ENCODE assay signal across 7 mouse cellular contexts in genomic region chr16:91597672-91598010, GRCm38 (mm10). TPM values are rescaled to one million over a fixed set of nuclear protein-coding genes. Genes with fewer than 3 reads are reported as not detected.
DNase-seq lines count a peak whose midpoint lies in the region; ATAC-seq and TF ChIP-seq lines count a peak whose summit lies in the region.

Tmem50b (minus strand) TSS chr16:91597800.

- no peak for TF ChIP-seq CTCF in intestine, postnatal 0 days (IDR thresholded peaks at IDR 0.05; ENCODE audit: low read depth)
- no peak for TF ChIP-seq CTCF in small intestine, adult 2 months (IDR thresholded peaks at IDR 0.05; ENCODE audit: extremely low read depth, insufficient read length, insufficient replicate concordance, low read depth, low read length)

- peak; percentile 98 for ATAC-seq in intestine, postnatal 0 days
- ATAC-seq in midbrain, embryonic 12.5 days (ENCODE audit: low FRiP score, low read depth): peak; percentile 99

- peak; percentile 100 for DNase-seq in adrenal gland, postnatal 10 days
- peak; percentile 99 for DNase-seq in embryonic facial prominence, embryonic 10.5 days (ENCODE audit: low spot score)
- DNase-seq in gonadal fat pad, adult 2 months (ENCODE audit: low read depth): no peak
- peak; percentile 99 for DNase-seq in left cerebral cortex, postnatal 4 days

- H3K36me3 ChIP-seq in embryonic facial prominence, embryonic 10.5 days (replicated peaks): peaks cover 3% of the 10 kb centered on the region; the same call in 1 of the 2 replicates
- H3K36me3 ChIP-seq in intestine, postnatal 0 days (ENCODE audit: control insufficient read depth, insufficient read depth): no peaks in the 10 kb centered on the region; the same call in 1 of the 2 replicates
- H3K36me3 ChIP-seq in midbrain, embryonic 12.5 days: no peaks in the 10 kb centered on the region
- 0 out of 2 replicates have a peak, but pooled peaks cover 3% of the 10 kb centered on the region for H3K36me3 ChIP-seq in small intestine, adult 2 months (ENCODE audit: control insufficient read depth, insufficient read depth, low read length)

- intact Hi-C loops in left cerebral cortex, postnatal 4 days (cut with DNase I): no loop called here

- peak within 1 kb of the TSS; percentile 88 for H3K4me3 ChIP-seq in embryonic facial prominence, embryonic 10.5 days
- peak within 1 kb of the TSS; percentile 68 for H3K4me3 ChIP-seq in intestine, postnatal 0 days (ENCODE audit: low read depth, low read length)
- H3K4me3 ChIP-seq in midbrain, embryonic 12.5 days: peak within 1 kb of the TSS; percentile 84
- peak within 1 kb of the TSS; percentile 75 for H3K4me3 ChIP-seq in small intestine, adult 2 months (ENCODE audit: low read depth, low read length)

- H3K4me2 ChIP-seq in intestine, postnatal 0 days (replicated peaks; ENCODE audit: low read depth): peak within 1 kb of the TSS; percentile 89
- peak within 1 kb of the TSS; percentile 87 for H3K4me2 ChIP-seq in midbrain, embryonic 12.5 days (replicated peaks)

- H3K27ac ChIP-seq in embryonic facial prominence, embryonic 10.5 days (replicated peaks): peak within 1 kb of the TSS; percentile 81
- H3K27ac ChIP-seq in intestine, postnatal 0 days (ENCODE audit: low read depth, low read length): 0 out of 2 replicates have a peak within 1 kb of the TSS, but pooled peaks have one; percentile 24
- H3K27ac ChIP-seq in midbrain, embryonic 12.5 days (replicated peaks): peak within 1 kb of the TSS; percentile 58
- peak within 1 kb of the TSS; percentile 47 for H3K27ac ChIP-seq in small intestine, adult 2 months (ENCODE audit: insufficient read depth, low read depth, low read length)

- H3K9me3 ChIP-seq in embryonic facial prominence, embryonic 10.5 days: no peaks in the 10 kb centered on the region
- H3K9me3 ChIP-seq in intestine, postnatal 0 days (ENCODE audit: control insufficient read depth): no peaks in the 10 kb centered on the region
- H3K9me3 ChIP-seq in midbrain, embryonic 12.5 days: no peaks in the 10 kb centered on the region

- H3K9ac ChIP-seq in intestine, postnatal 0 days (ENCODE audit: low read depth, low read length): peak within 1 kb of the TSS; percentile 62
- H3K9ac ChIP-seq in midbrain, embryonic 12.5 days (replicated peaks): peak within 1 kb of the TSS; percentile 82

- H3K4me1 ChIP-seq in embryonic facial prominence, embryonic 10.5 days: peaks cover 14% of the 10 kb centered on the region
- H3K4me1 ChIP-seq in intestine, postnatal 0 days (replicated peaks; ENCODE audit: control insufficient read depth, insufficient read depth, low read length): peaks cover 5% of the 10 kb centered on the region
- peaks cover 13% of the 10 kb centered on the region for H3K4me1 ChIP-seq in midbrain, embryonic 12.5 days
- H3K4me1 ChIP-seq in small intestine, adult 2 months (ENCODE audit: control insufficient read depth, insufficient read depth, insufficient read length, low read length): peaks cover 9% of the 10 kb centered on the region

- peaks cover 41% of the 10 kb centered on the region for H3K27me3 ChIP-seq in embryonic facial prominence, embryonic 10.5 days (replicated peaks; ENCODE audit: low read depth, poor library complexity, severe bottlenecking)
- H3K27me3 ChIP-seq in intestine, postnatal 0 days (replicated peaks; ENCODE audit: control insufficient read depth, insufficient read depth, low read length): no peaks in the 10 kb centered on the region
- peaks cover 12% of the 10 kb centered on the region for H3K27me3 ChIP-seq in midbrain, embryonic 12.5 days
- H3K27me3 ChIP-seq in small intestine, adult 2 months (ENCODE audit: control insufficient read depth, insufficient read depth, low read length): no peaks in the 10 kb centered on the region

- TF ChIP-seq POLR2A in small intestine, adult 2 months (IDR thresholded peaks at IDR 0.05; ENCODE audit: low read depth, low read length): peak; percentile 80; the same call in 1 of the 2 replicates

- under 1% methylated on average over 34 of the region's 34 CpGs for WGBS in embryonic facial prominence, embryonic 10.5 days
- 0% methylated on average over 30 of the region's 34 CpGs for WGBS in intestine, postnatal 0 days
- under 1% methylated on average over 29 of the region's 34 CpGs for WGBS in midbrain, embryonic 12.5 days
- under 1% methylated on average over 34 of the region's 34 CpGs for WGBS in small intestine, adult 2 months

RNA-seq across cellular contexts. Expression of gene Tmem50b, which starts in this region (rescaled TPM):
- total RNA-seq in adrenal gland, postnatal 10 days (2021): 10 to 100 TPM; 33.8 to 38.3 TPM
- polyA plus RNA-seq in embryonic facial prominence, embryonic 10.5 days (2016; fragmentation: Nextera tagmentation; extraction: Ambion mirVana): 25.6 and 28.5 TPM in 2 replicates
- 81.1 and 81.7 TPM in 2 replicates for polyA plus RNA-seq in gonadal fat pad, adult 2 months (2012; rRNA removed)
- 24.9 and 28.0 TPM in 2 replicates for polyA plus RNA-seq in intestine, postnatal 0 days (2015; fragmentation: Nextera tagmentation; extraction: Ambion mirVana)
- 10 to 100 TPM; 76.3 to 77.4 TPM for total RNA-seq in left cerebral cortex, postnatal 4 days (2021)
- 42.6 and 43.6 TPM in 2 replicates for polyA plus RNA-seq in midbrain, embryonic 12.5 days (2016; fragmentation: Nextera tagmentation; extraction: Ambion mirVana)
- 18.4 and 20.0 TPM in 2 replicates for polyA plus RNA-seq in small intestine, adult 2 months (2012; rRNA removed)

Comparison
In these comparisons a context has a peak if more than half of its experiments do, and no peak if none do; other contexts are left out.
1. H3K27ac ChIP-seq: peak in every context shown above with its lines; median percentile 81 in embryonic facial prominence, embryonic 10.5 days; 58 in midbrain, embryonic 12.5 days; 47 in small intestine, adult 2 months; 24 in intestine, postnatal 0 days.